Mouse (Mus musculus) spleen, postnatal 4 days (tissue): ENCODE results near the gene Olfr447.

ENCODE experiments used
- DNase-seq, 2 experiments: peaks; one replicate each; pipeline ENCODE4 v3.0.0; 2022; ENCODE audit warnings: low spot score in 2 of 2

The Olfr447 gene

DNA sequence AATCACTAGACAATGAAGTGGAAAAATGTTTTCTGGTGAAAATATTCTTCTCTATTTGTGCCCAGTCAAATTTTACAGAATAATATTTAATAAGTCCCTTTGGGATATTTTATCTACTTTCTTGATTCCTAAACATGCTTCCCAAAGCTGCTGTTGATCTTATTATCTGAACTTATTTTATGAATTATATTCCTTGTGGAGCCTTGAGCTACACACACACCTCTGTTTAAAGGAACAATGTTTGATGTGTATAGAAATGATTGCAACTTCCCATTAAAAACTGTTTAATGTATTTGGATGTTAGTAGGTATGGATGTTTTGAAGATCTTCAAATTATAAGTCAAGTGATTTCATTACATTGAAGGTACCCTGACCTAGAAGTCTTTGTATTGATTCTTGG lies at the start of gene Olfr447:
Gene Olfr447 (plus strand): TSS at position 301 of the 400 bp plus-strand sequence.
- DNase-seq = no peak

DNA sequence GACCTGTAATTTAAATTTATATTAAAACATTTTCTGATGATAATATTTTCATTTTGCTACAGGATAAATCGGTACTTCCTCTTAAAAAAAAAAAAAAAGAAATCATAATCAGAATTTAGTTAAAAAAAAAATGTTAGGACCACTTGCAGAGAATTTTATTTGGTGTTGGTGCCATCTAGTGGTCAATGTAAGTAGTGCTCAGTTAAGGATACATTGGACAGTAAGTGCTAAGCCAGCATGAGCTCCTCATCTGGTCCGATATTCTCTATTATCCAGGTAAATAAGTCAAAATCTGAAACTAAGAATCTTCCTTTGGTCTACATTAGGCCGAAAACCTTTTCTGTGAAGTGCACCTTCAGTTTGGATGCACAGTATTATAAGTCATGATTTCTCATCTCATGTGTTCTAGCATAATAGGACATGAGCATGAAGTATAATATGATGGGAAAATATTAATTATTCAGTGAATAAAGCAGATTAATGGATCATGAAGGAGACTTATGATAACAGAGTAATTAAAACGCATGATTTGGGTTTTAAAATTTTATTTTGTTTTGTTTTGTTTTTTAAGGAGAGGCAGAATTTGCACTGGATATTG lies 48.4 kb upstream of the Olfr447 start:
- no peak for DNase-seq

DNA sequence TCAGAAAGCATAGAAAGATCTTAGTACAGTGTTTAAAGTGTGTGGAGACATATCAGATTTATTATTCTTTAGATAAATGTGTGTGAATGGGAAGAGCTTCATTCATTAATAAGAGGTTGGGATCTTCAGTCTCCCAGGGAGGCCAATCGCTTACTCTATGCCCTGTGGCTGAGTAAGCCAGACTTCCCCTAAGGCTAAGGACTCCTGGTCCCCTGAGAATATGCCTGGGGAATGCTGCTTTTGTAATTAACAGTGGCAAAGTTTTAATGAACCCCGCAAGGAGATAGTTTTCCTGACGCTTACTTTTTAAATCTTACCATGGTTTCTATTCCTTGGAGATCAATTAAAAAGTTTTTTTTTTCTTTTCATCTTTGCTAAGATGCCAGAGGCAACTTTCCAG lies 39.0 kb upstream of the Olfr447 start:
- no peak for DNase-seq

DNA sequence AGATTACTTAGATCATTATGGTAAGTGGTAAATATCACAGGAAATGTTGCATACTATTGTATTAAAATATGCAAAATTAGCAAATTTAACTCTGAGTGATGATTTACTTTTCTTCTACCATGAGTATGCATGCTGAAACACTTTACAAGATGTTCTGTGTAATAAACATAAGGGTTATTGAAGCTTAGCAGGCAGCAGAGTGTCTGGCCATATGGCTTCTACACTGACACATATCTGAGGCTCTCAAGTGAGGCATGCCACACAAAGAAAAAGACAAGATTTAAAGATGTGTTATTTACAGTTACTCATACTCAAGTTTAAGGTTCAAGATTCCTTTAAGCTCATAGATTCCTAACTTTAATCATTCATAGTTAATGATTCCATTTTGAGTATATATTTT lies 32.4 kb upstream of the Olfr447 start:
- DNase-seq = no peak

DNA sequence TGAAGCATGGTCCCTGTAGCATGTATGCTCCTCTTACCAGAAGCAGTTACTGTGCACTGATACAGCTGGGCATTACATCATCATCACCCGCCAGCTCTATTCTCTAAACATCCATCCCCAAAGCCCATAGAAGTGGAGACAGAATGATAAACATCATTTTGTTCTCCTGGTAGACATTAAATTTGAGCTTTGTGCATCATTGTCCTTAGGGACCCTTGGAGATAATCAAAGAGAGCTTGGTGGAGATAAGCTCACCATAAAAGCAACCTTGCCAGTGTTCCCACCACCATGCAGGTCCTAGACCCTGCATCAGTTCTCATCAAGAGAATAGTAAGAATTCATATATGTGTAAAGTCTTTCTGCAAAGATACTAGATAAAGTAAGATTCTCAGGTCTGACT lies 18.5 kb upstream of the Olfr447 start, which contains the start of gene Olfr448:
Gene Olfr448 (plus strand): TSS at position 301 of the 400 bp plus-strand sequence.
- DNase-seq = no peak

DNA sequence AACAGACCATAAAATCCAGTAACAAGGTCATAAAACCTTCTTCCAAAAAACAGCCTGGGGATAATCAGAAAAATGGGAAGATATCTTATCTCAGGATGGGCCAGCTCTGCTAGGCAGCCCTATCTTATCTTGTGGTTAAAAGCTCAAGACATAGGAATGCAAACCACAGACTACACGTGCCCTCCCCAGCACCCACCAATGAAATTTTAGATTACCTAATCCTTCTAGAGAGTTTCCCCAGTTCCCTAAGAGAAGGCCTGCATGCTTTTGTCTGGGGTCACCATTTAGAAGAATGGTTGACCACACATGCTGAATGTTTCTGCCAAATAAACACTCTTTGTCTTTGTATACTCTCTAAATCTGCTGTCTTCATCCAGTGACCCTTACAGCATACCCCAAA lies 8.3 kb upstream of the Olfr447 start:
- no peak for DNase-seq

DNA sequence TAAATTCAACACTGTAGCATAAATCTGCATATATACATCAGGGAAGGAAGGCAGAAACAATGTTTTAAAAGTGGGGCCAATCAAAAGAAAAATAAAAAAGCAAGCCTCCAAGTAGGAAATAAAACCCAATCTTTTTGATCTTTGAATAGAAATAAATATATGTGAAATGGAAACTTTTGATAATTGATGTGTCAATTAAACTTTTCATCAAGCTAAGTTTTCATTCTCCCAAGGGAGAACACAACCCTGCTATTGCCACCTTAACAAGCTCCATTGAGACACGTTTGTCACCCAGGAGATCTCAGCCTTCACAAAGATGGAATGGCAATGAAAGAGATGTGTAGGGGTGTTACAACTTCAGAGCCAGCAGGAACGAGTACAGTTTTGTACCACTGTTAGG lies 12.4 kb downstream of the Olfr447 start, which contains the start of gene Olfr446:
Gene Olfr446 (plus strand): TSS at position 301 of the 400 bp plus-strand sequence.
- no peak for DNase-seq

DNA sequence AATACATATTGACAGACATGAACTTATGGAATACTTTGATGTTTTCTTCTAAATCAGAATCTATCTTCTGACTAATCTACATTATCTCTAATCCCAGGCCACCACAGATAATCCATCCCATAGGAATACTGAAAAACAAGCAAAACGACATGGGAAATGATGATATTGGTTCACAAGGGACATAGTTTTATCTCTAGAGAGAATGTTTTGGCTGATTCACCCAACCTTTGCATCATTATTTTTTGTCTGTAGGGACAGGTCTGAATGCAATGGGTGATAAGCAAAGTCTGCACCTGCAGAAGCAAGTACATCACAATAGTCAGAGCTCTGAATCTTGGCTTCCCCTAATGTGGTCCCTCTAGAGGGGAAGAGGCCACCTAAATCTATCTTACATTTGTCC lies 40.1 kb downstream of the Olfr447 start, which contains the start of gene Olfr444:
Gene Olfr444 (plus strand): TSS at position 301 of the 400 bp plus-strand sequence.
- DNase-seq = no peak
